Mouse (Mus musculus): Measurements from ENCODE around the gene Actl10.

- TF ChIP-seq GATA1 (IDR thresholded peaks at IDR 0.05; ENCODE audit: borderline replicate concordance, low read length), result no peak
- no peak for TF ChIP-seq FLI1 (IDR thresholded peaks at IDR 0.05; ENCODE audit: low read length)
Measured at GRCm38 (mm10) chr2:154549127-154549885, 2.3 kb upstream of the Actl10 start.

All from megakaryocyte, embryonic 14.5 days (primary cell).